Mouse (Mus musculus) thymus, adult 2 months (tissue): ENCODE measurements at regions not wholly inside any gene's neighbourhood (a gene's known extent, or its start where the extent isn't known, plus 50 kb on each side); places are given as distances from the start of the nearest gene placed in this dataset.

ENCODE experiments used
- CTCF ChIP-seq: fragments of 200-500 bp; IDR thresholded peaks from 2 replicates; pipeline ENCODE4 v1.5.1; 2012; ENCODE audit warnings: mild to moderate bottlenecking, control low read depth, low read length, moderate library complexity, borderline replicate concordance; ENCODE audit not compliant: control insufficient read depth, poor library complexity, insufficient read depth; ENCODE audit errors: extremely low read depth
- POLR2A ChIP-seq: fragments of 200-500 bp; IDR thresholded peaks from 2 replicates; pipeline ENCODE4 v1.6.1; 2012; ENCODE audit warnings: mild to moderate bottlenecking, low read length, control low read depth, moderate library complexity; ENCODE audit not compliant: control insufficient read depth, poor library complexity, insufficient read depth; ENCODE audit errors: extremely low read depth

DNA sequence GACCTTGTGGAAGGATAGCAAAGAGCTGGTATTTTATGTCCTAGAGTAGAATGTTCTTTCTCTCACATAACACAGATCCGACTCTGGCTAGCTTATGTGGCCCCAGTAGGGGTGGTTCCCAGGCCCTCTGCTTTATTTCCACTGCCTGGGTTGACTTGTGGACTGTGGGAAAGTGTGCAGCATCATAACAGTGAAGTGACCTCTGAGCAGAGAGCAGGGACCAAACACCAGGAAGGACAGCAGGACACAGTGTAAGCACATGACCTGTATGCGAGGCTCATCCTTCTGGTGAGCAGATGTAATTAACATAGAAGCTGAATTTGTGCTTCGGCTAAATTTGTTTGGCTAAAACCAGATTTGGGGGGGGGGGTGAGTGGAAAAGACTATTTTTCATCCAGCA, 132.1 kb downstream of the Fam174a start:
- TF ChIP-seq POLR2A = no peak
- no peak for TF ChIP-seq CTCF
